Mouse (Mus musculus) cerebellum, adult 18-20 months (tissue): Measurements from ENCODE around the gene Olfr544.
"Not testable (repeated sequence)": the region's sequence is repeated elsewhere in the genome, so short reads cannot be mapped to it uniquely, and the experiment has no call there.

ENCODE experiments used
- DNase-seq, 2 experiments: peaks; one replicate each; pipeline ENCODE4 v3.0.0; 2021

Olfr544 gene

DNA sequence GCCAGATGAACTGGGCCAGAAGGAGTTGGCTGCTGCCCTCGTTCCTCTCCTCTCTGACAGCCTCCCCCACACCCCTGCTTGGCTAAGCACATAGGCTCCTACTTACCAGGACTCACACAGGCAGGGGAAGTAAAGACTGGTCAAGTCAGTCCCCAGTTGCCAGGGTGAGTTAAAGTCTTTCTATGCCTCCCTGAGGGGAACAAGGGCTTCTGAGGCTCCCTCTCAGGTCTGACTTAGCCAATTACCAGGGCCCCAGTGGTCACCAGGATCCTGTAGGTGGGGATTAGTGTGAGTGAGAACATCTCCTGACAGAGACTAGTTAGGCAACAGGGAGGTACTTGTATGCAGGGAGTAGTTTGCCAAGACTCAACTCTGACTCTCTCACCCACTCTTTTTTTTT is at the start of gene Olfr544:
Gene Olfr544, minus strand, starts transcription at position 153 of the 400 bp plus-strand sequence.
- DNase-seq = no peak

DNA sequence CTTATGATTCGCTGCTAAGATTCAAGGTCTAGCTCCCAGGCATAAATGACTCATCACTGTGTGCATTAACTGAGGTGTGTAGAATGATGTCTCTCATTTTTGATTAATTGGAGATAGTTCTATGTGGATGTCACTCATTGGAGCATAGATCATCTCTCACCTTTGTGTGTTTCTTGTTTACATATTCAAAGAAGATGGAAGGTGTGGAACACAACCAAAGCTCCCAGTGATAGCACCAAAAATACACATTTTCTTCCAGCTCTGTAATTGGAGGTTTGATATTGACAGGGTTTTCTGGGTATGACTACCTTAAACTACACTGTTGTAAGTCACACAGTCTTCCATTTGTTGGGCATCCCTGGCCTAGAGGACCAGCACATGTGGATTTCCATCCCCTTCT is 46.3 kb upstream of the Olfr544 start, which contains the start of gene Olfr547:
Gene Olfr547, plus strand, starts transcription at position 301 of the 400 bp plus-strand sequence.
- no peak for DNase-seq

DNA sequence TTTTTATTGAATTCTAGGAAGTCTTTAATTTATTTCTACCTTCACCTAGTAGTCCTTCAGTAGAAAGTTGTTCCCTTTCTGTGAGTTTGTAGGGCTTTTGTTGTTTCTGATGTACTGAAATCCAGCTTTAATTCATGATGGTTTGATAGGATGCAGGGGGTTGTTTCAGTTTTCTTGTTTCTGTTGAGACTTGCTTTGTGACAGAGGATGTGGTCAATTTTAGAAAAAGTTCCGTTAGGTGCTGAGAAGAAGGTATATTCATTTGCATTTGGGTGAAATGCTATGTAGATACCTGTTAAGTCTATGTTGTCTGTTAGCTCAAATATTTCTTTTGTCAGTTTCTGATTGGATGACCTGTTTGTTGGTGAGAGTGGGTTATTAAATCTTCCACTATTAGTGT is 40.9 kb upstream of the Olfr544 start:
- no peak for DNase-seq

DNA sequence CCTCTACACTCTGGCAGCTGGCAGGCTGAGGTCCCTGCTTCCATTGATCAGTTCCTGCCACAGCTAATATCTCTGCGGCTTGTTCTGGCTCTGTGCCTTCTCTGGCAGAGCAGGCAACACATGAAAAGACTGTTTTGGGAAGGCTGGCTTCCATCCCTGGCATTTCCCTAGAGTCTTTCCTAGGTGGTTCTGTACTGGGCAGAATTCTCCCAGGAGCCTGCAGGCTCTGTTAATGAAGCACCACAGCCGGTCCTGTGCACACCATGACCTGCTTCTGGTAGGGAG is 28.9 kb upstream of the Olfr544 start:
- no peak for DNase-seq

DNA sequence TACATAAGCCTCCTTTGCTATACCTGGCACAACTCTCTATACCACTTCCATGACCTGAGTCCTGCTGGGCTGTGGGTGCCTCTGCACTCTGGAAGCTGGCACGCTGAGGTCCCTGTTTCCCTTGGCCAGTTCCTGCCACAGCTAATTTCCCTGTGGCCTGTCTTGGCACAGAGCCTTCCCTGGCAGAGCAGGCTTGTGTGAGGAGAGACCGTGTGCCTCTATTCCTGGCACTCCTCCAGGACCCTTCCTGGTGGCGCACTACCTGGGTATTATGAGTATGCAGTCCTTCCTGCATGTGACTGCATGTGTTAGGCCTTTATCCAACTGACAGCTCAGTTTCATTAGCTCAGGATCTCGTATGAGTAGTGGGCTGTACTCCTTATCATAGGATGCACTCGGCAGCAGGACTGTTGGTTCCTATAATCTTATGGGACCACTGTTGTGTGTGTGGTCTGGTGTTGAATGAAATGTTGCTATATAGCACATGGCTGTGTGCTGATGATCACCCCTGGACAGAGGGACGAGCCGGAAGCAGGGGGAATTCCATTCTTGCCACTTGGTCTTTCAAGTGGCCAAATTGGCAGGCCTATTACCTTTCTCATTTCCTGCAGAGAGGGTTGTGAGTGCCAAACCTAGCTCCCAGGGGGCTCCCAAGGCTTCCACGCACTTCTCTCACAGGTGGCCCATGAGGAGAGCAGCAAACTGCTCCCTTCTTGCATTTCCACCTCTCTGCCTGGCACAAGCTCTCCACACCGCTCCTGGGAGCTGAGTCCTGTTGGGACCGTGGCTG is 28.3 kb upstream of the Olfr544 start:
- DNase-seq = peak; percentile 35 to 36

DNA sequence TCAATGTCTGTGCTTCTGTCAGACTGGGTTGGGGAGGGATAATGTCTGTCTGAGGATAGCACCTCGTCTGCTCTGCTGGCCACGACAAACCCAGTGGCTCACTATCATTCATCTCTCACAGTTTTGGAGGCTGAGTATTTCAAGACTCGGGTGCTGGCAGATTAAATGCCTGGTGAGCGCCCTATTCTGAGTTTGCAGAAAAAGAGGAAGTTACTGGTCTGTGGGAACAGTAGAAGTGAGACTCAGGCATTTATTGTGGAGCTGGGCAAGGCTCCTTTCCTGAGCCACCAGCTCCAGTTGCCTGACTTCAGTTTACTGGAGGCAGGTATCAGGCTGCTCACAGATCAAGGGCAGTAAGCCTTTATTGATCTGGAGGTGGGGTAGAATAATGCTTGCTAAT is 26.0 kb upstream of the Olfr544 start:
- no peak for DNase-seq

DNA sequence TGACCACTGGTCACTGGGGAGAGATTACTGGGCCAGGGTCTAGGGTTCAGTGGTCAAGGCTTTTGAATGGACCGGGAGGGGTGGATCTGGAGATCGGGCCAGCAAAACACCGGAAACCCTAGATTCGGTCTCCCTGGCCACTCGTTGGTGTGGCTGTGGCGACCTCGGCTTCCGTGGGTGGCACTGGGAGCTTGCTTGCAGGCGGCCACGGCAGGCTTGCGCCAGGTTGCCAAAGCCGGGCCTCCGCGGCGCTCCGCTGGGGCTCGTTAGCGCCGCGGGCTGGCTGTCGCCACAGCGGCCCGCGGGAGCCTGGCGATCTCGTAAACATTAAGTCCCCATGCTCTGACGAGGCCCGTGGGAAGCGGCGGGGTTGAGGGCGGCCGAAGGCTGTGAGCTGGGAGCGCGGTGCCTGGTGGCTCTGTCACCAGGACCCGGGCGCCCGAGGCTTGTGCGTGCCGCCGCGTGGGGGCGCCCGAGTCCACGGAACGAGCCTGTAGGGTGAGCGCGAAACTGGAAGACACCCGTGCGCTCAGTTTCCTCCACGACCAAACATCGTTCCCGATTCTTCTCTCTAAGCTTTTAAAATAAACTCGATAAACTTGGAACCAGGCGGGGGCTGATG is 24.8 kb upstream of the Olfr544 start:
- peak; percentile 83 to 94 for DNase-seq

DNA sequence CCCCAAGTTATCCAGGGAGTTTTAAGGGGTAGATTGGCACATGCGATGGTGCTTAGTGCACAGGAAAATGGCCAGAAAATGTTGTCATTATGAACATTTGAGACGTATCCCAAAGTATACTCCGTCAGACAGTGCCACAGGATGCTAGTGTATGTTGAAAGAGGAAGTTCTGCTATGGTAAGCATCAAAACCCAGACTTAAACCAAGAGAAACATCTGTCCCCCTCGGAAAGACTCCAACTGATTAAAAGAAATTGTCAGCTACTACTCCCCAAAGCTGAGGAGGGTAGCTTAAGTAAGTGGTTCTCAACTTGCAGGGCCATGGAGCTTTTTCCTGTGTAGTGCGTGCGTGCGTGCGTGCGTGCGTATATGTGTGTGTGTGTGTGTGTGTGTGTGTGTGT is 23.8 kb upstream of the Olfr544 start:
- DNase-seq = no peak

DNA sequence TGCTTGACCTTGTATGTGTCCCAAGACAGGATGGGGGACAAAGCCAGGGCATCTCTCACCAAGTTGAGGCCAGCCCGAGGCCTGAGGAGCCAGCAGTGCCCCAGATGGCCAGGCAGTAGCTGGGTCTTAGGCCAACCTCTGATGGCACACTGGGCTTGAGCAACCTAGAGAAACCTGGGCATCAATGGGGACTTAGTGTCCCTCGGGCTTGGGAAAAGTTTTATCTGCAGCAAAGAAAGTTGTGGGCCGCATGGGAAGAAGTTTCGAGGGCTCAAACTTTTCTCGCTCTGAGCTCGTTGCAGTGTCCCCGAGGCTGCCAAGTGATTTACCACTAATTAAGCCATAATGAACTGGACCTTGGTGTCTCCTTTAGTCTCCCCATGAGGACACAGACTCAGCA is 21.6 kb upstream of the Olfr544 start:
- no peak for DNase-seq

DNA sequence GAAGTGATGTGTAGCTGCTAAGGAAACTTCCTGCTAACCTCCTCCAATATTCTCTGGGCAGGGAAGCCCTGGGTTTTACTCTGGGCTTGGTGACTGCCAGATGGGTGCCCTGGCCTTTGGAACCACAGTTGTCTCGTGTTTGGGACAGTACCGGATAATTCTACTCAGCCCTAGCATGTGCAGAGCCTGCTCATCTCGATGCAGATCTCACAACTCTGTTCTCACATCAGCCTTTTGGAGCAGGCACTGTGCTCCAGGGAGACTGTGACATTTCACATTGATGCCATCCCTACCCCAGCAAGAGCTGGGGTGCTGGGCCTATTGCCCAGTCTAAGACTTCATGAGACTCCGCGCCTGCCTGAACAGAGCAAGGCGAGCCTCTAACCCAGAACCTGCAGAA is 20.6 kb upstream of the Olfr544 start:
- DNase-seq = no peak

DNA sequence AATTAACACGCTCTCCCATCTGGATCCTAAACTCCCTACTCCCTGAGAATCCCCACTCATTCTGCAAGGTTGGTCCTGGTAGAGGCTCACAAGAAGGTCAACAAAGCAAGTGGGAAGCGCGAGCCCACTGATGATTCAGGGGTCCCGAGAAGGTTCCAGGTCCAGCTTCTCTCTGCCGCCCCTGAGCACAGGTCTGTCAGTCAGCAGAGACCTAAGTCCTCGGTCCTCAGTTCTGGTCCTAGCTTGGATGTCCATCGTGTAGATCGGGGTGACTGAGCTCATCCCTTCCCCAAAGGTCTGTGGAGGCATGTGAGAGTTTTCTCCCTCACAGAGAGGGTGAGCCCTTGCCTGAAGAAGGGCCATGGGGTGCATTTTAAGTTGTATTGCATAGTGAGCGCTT is 20.0 kb upstream of the Olfr544 start:
- no peak for DNase-seq

DNA sequence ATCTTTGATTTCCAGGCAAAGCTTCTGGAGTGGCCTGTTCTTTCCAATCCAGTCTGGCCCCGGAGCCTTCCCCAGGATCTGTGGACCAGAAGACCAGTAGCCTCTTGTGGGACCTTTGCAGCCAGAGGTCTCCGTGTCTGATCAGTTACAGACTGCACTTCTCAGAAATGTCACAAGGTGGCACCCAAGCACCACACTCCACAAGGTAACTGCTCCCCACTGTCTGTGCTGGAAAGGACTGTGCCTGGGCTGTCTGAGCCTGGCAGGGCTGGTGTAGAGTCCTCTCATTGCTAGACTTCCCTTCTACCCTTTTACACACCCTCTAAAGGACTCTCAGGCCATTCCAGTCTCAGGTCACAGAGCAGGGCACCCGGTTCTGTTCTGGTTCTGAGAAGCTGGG is 18.7 kb upstream of the Olfr544 start:
- DNase-seq = peak; percentile 70 to 79

DNA sequence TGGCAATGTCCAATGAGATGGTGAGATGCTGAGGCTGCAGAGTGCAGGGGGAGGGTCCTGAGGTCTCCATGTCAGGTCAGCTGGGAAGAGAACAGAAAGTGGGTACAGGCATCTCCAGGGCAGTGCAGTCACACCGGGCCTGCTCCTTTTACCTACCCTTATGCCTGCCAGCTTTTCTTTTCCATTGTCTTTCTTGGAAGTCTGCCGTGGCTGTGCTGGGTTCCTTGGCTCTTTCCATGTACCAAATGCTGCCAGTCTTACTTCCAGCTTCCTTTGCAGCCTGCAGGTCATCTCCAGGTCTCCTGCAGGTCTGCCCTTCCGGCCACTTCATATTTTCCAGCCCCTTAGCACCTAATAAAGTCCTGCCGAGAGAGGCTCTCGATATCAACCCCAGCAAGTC is 13.9 kb upstream of the Olfr544 start:
- peak; percentile 42 to 46 for DNase-seq

DNA sequence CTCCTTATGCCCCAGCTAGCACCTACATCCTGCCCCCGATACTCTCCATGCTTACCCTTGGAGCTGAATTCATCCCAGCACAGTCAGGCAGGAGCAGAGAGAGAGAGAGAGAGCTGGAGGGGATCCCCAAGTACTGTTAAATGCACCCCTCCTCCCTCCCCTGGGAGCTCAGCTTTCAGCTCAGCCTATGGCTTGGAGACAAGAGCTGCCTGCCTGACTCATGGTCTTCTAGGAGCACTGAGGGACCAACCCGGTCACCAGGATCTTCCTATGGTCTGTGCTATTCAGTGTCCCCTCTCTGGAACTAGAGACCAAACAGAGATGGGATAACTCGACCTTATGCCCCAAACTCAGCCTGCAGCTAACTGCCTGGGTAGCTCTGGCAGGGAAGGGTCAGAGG is 11.4 kb upstream of the Olfr544 start, which contains the start of gene Olfr545:
Gene Olfr545, minus strand, starts transcription at position 101 of the 400 bp plus-strand sequence.
- DNase-seq = no peak

DNA sequence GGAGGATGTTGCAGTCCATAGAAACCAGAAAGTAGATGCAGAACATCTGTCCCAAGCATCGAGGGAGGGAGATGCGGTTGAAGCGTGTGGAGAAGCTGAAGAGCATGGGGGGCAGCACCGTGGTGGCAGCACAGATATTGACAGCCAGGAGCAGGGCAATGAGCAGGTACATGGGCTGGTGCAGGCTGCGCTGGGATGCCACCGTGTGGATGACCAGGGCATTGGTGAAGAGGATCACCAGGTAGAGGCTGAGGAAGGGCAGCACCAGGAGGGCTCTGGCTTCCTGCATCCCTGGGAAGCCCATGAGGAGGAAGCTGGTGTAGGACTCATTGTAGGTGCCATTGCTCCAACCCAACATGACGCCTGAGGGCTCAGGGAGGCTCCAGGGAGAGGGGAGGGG is 6.3 kb upstream of the Olfr544 start:
- DNase-seq = not testable (repeated sequence)

DNA sequence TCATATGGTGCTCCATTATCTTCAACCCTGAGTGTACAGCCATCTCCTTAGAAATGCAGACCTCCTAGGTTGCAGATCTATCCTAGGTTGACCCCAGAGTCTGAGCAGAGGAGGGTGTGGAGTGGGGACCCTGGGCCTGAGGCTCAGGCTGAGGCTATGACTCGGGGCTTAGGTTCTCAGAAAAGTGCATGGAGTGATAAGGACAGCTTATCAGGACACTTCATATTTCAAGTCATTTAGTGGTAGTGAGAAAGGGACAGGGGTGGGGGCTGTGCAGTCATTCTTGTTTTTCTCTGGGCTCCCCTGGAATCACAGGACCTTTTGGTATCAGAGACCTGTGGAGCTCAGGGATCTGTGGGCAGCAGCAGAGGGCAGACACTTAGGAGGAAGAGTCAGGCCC is 2.0 kb downstream of the Olfr544 start:
- DNase-seq = no peak

DNA sequence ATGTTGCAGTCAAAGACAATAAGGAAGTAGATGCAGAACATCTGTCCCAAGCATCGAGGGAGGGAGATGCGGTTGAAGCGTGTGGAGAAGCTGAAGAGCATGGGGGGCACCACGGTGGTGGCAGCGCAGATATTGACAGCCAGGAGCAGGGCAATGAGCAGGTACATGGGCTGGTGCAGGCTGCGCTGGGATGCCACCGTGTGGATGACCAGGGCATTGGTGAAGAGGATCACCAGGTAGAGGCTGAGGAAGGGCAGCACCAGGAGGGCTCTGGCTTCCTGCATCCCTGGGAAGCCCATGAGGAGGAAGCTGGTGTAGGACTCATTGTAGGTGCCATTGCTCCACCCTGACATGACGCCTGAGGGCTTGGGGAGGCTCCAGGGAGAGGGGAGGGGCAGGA is 3.3 kb downstream of the Olfr544 start:
- not testable (repeated sequence) for DNase-seq

DNA sequence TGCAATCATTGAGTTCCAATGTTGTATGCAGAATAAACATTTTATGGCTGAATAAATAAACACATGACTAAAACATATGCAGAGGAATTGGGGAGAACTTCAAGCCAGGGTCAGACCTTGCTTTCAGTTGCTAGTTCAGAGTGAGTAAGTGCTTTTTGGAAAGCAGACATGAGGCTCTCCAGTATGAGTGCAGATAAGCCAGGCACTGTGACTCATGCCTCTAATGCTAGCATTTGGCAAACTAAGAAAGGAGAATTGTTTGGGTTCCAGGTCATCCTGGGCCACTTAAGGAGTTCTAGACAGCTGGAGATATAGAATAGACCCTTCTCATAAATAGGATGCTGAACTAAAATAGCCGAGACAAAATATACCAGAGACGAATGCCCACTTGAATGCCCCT is 4.4 kb downstream of the Olfr544 start:
- no peak for DNase-seq

DNA sequence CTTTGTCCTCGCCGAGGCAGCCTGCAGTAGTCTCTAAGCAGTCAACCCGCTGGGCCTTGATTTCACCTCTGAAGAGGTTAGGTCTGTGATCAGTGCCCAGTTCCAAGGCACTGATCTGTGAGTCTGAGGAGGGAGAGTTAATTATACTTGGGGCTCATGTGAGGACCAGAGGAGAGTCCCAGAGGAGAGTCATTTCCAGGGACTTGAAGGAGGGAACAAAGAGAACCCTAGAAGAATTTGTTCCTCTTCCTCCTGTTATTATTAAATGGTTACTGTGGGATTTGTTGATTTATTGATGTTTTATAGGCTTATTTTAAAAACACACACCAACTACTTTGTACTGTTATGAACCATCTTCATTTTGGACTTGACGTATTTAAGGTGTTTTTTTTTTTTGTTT is 6.5 kb downstream of the Olfr544 start, which contains the start of gene Olfr543:
Gene Olfr543, minus strand, starts transcription at position 101 of the 400 bp plus-strand sequence.
- no peak for DNase-seq

DNA sequence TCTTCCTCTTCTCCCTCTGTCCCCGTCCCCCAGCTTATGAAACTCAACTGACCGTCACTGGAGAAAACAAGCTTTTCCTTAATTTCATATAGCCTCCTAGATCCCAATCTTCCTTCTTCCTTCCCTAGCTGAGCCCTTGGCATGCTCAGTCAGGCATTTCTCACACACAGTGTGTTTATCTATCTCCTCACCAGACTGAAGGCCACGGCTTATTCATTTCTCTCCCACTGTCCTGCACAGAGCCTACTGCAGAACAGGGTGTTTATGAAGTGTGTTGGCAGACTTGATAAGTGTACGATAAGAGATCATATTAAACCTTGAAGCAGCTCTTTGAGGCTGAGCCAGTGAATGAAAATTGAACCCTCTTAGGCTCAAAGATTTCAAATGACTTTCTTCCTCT is 7.3 kb downstream of the Olfr544 start:
- DNase-seq = no peak

DNA sequence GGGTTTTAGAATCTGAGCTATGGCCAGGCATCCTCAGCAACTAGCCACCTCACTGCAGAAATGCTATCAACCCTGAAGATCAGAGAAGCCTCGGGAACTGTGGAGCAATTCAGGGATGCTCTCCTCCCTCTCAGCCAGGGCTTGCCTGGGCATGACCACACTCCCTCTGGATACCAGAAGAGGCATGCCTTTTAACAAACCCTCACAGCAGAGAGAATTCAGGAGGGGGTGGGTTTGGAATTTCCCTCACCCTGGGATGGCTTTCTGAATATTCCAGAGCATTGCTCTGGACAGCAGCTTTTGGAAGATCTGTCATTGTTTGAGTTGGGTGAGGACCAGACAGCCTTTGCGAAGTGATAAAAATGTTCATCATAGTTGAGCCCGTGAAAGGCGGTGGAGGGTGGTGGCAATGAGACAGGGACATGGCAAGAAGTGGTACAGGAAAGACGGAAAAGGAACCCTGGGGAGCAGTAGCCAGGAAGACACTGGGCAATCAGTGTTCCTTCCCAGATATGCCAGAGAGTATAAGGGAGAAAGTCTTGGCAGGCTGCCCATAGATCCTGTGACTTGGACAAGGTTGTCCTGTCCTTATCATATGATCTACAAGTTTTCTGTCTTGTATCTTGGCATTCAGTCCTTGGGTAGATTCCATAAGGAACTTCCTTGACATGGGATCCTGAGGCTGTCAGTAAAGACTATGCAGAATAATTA is 8.6 kb downstream of the Olfr544 start:
- DNase-seq = no peak

DNA sequence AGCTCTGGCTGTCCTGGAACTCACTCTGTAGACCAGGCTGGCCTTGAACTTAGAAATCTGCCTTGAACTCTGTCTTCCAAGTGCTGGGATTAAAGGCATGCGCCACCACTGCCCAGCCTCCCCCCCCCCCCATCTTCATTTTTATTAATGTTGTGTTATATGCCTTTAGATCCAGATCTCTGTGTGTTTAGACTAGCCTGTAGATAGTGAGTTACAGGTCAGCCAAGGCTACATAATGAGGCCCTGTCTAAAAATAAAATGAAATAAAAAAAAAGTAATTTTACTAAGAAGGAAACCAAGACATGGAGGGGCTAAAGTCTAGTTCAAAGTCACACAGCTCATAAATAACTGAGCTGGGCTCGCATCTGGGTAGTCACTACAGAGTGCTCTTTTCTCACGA is 9.2 kb downstream of the Olfr544 start:
- DNase-seq = no peak

DNA sequence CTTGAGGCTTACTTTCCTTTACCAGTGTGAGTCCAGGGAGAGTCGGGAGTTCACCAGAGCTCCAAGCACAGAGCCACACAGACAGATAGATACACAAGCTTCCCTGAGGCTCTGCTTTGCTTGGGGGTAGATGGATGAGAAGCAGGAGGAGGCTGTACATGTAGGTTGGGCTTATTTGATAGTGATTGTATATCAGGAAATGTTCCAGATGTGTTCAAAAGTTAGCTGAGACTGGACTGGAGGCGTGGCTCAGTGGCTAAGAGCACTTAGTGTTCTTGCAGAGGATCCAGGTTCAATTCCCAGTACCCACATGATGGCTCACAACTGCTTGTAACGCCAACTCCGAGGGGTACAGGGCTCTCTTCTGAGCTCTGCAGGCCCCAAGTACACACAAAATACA is 9.7 kb downstream of the Olfr544 start:
- DNase-seq = no peak

DNA sequence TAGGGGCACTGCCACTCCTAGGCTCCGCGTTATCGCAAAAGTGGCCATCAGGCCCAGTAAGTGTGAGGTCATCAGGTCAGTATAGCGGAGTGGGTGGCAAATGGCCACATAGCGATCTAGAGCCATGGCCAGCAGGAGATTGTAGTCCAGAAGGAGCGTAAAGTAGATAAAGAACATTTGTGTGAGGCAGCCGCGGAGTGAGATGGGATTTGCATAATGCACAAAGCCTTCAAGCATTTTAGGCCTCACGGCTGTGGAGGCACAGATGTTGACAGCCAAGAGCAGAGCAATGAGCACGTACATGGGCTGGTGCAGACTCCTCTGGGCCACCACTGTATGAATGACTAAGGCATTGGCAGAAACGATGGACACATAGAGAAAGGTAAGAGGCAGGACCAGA is 10.7 kb downstream of the Olfr544 start:
- no peak for DNase-seq
